Mouse (Mus musculus) megakaryocyte, embryonic 14.5 days (primary cell): ENCODE measurements at regions not wholly inside any gene's neighbourhood (a gene's known extent, or its start where the extent isn't known, plus 50 kb on each side); places are given as distances from the start of the nearest gene placed in this dataset.

Experiments used
- FLI1 ChIP-seq: IDR thresholded peaks from 2 replicates; pipeline ENCODE4 v1.6.1; 2012; ENCODE audit warnings: low read length, inconsistent platforms, mixed read lengths
- GATA1 ChIP-seq: IDR thresholded peaks from 3 replicates; pipeline ENCODE4 v1.6.1; 2012; ENCODE audit warnings: mixed read lengths, low read length, inconsistent platforms, borderline replicate concordance

DNA sequence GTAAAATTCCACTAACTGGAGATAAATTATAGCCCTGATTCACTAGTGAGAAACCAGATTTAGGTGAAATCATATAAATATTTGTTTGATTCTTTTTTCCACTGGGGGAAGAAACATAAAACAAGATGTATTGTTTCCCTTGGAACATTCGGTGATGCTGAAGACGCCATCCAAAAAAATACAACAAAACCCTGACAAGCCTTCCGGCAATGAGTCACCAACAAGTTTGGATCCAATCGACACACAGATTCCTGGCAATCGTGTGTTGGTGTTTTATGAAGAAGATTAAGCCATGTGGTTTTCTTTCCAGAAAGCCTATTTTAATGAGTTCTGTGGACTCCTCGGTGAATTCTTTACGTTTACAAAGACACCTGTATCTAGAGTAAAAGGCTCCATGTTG is 157.2 kb upstream of the Supt20 start:
- no peak for TF ChIP-seq GATA1
- TF ChIP-seq FLI1, result no peak
